Mouse (Mus musculus): ENCODE data around the gene Fgf2.

GRCm38 (mm10) chr3:37397646-37398045 lies 49.5 kb downstream of the Fgf2 start:
- TF ChIP-seq CTCF (IDR thresholded peaks at IDR 0.05 in 2 of 3, conservative IDR thresholded peaks at IDR 0.05 in 1 of 3; ENCODE audit: control insufficient read depth in 1 of 3, insufficient read depth in 1 of 3, low read depth in 2 of 3, low read length in 3 of 3, poor library complexity in 1 of 3, severe bottlenecking in 1 of 3) (no peak), ZC3H11A (IDR thresholded peaks at IDR 0.05; ENCODE audit: low read depth, low read length) (no peak), KAT2A (conservative IDR thresholded peaks at IDR 0.05; ENCODE audit: low read depth, low read length) (no peak), POLR2A (IDR thresholded peaks at IDR 0.05; ENCODE audit: control insufficient read depth in 1 of 2, insufficient read depth in 1 of 2, low read depth in 1 of 2, low read length in 2 of 2, poor library complexity in 1 of 2) (no peak), EP300 (IDR thresholded peaks at IDR 0.05; ENCODE audit: low read depth in 1 of 2, low read length in 2 of 2) (no peak)

Measured in MEL (cell line).